Mouse (Mus musculus): Measurements from ENCODE around the gene Zfp354a.

GRCm38 (mm10) chr11:51053230-51053629 is 5.8 kb upstream of the Zfp354a start:
- TF ChIP-seq MYOD1 (IDR thresholded peaks at IDR 0.05; ENCODE audit: control insufficient read depth, insufficient read length, low read depth) (no peak), CTCF (IDR thresholded peaks at IDR 0.05; ENCODE audit: control insufficient read depth, insufficient read depth, insufficient read length) (no peak), MYOG (IDR thresholded peaks at IDR 0.05; ENCODE audit: control insufficient read depth, extremely low read depth, insufficient read length) (no peak), CEBPB (IDR thresholded peaks at IDR 0.05; ENCODE audit: low read depth) (no peak)
